Mouse (Mus musculus): ENCODE data around the gene Milr1. TPM values are rescaled to one million over a fixed set of nuclear protein-coding genes. Genes with fewer than 3 reads are reported as not detected.

Gene Milr1
- polyA plus RNA-seq, 1 experiment: not detected

DNA sequence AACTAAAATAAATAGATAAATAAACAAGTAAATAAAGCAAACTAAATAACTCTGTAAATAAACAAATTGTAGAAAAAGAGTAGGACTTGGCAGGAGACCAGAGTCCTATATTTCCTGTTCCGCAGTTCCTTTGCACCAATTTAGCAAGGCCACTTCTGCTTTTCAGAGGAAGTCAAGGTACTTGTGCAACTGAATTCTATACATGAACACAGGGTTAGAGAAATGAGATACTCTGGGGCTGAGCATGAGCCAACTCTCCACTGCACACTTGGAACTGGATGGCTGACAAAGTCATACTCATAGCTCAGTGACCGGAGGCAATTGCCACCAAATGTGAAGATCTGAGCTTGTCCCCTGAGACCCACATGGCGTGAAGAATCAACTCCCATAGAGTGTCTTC lies 8.0 kb downstream of the Milr1 start:
- no peak for TF ChIP-seq GATA1 (IDR thresholded peaks at IDR 0.05; ENCODE audit: low read length)

DNA sequence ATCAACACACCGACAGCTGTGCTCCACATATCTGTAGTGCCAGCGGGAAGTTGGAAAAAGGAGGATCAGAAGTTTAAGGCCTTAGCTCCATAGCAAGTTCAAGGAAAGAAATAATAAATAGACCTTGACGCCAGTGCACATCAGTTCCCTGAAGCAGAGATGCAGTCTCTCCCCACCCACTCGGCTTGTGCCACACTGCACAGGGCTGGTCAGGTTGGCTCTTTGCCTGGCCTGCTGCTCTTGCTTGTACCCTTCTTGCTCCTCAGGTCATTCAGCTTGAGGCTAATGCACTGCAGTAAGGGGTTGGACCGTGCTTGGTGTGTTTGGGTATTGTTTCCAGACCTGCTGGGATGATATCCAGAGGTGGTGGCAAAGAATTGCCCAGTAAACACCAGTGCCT lies 9.5 kb downstream of the Milr1 start:
- no peak for TF ChIP-seq GATA1 (IDR thresholded peaks at IDR 0.05; ENCODE audit: low read length)

- no peak for TF ChIP-seq GATA1 (IDR thresholded peaks at IDR 0.05; ENCODE audit: low read length)
These were observed 11.2 kb downstream of the Milr1 start for GRCm38 (mm10) chr11:106762139-106762799.

GRCm38 (mm10) chr11:106762800-106763185 lies 11.8 kb downstream of the Milr1 start:
- no peak for TF ChIP-seq GATA1 (IDR thresholded peaks at IDR 0.05; ENCODE audit: low read length)

- TF ChIP-seq GATA1 (IDR thresholded peaks at IDR 0.05; ENCODE audit: low read length): no peak
These were observed 15.7 kb downstream of the Milr1 start for GRCm38 (mm10) chr11:106766611-106767162.

- TF ChIP-seq GATA1 (IDR thresholded peaks at IDR 0.05; ENCODE audit: low read length): no peak
These were observed 16.5 kb downstream of the Milr1 start for GRCm38 (mm10) chr11:106767516-106767915.

- TF ChIP-seq GATA1 (IDR thresholded peaks at IDR 0.05; ENCODE audit: low read length): no peak
These were observed 19.4 kb downstream of the Milr1 start for GRCm38 (mm10) chr11:106770195-106770974.

GRCm38 (mm10) chr11:106773061-106773460 lies 22.0 kb downstream of the Milr1 start:
- no peak for TF ChIP-seq GATA1 (IDR thresholded peaks at IDR 0.05; ENCODE audit: low read length)

DNA sequence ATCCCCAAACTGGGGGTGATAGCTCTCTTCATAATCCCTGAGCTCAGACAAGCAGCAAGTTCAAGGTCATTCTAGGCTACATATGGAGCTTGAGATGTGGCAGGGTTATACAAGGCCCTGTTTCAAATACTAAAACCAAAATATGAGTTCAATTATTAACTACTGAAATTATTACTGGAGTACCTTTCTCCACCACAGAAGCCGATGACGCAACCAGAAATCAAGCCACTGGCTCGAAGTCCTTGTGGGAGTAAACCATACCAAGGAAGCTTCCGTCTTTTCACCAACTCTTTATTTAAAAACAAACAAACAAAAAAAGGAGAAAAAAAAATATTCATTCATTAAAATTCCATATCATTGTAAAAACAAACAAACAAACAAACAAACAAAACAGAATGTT lies 25.9 kb downstream of the Milr1 start:
- no peak for TF ChIP-seq GATA1 (IDR thresholded peaks at IDR 0.05; ENCODE audit: low read length)

DNA sequence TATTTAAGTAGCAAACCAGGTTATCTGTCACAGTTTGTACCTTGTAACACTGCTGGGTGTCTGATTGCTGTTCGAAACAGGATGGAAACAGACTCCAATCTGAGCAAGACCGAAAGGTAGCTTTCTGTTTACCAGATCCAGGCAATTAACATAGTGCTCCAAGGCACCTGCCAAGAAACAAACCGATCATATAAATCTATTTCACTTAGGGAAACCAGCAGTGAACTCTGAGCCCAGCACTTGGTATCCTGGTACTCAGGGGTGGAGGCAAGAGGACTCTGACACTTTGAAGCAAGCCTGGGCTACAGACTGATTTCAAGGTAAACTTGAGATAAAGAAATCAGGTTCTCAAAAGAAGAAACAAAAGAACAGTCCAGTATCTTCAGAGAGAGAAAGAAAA lies 26.4 kb downstream of the Milr1 start:
- no peak for TF ChIP-seq GATA1 (IDR thresholded peaks at IDR 0.05; ENCODE audit: low read length)

- TF ChIP-seq GATA1 (IDR thresholded peaks at IDR 0.05; ENCODE audit: low read length): no peak
These were observed 27.1 kb downstream of the Milr1 start for GRCm38 (mm10) chr11:106778132-106778531.

DNA sequence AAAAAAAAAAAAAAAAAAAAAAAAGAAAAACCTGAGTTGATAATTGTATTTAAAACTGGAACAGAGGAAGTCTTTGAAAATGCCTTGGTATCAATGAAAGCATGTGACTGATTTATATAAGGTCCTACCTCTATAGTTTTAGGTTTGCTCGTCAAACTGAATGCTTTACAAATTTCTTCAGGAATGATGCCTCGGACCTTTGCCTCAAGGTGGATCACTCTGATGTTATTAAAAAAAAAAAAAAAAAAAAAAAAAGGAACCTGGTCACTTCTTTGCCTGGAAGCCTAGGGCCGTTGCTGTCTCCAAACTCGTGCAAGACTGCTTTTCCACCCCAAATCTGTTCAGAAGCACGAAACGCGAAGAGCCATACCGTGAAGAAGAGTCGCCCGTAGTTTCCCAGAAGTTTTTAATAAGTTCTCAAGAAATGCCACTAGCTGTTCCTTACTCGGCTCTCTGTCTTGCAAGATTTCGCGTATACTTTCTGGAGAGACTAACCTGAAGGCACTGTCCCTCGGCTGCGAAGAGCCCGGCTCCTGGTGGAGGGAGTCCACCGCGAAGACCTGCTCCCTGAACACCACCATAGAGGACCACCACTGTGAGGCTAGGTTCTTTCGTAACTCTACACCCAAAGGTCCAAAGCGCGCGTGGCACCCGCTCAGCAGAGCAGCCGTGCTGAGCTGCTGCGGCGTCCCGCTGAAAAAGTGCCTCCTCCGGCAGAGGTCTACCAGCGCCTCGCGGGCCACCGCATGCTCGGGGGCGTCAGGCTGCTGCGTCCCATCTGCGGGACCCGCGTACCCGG lies 27.8 kb downstream of the Milr1 start:
- TF ChIP-seq GATA1 (IDR thresholded peaks at IDR 0.05; ENCODE audit: low read length): no peak

DNA sequence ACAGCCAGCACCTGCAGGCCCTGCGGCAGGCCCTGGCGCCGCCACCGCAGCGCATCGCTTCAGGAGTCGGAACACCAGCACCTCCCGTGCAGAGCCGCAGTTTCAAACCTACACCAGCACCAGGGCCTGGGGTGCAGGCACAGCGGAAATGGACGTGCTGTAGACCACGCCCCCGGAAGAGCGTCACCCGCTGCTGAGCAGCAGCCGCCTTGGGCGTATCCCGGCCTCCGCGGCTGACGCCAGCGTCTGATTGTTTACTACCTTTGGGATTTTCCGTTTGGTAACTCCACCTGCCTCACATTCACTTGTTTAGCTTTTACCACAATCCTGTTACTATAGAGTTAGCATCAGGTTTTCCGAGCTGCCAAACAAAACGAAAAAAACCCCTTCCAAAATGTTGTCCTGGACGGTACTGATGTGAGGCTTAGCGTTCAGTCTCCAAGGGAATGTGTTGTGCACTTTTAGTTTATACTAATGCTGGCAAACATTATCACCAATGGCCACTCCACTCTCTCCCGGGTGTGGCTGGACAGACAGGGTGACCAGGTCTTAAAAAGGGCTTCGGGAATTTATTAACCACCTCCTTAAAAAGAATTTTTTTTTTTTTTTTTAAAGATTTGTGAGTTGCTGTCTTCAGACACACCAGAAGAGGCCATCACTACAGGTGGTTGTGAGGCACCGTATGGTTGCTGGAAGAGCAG lies 28.5 kb downstream of the Milr1 start, which contains the start of gene Polg2:
Polg2 (minus strand) TSS at position 150 of the 701 bp plus-strand sequence.
- no peak for TF ChIP-seq GATA1 (IDR thresholded peaks at IDR 0.05; ENCODE audit: low read length)

DNA sequence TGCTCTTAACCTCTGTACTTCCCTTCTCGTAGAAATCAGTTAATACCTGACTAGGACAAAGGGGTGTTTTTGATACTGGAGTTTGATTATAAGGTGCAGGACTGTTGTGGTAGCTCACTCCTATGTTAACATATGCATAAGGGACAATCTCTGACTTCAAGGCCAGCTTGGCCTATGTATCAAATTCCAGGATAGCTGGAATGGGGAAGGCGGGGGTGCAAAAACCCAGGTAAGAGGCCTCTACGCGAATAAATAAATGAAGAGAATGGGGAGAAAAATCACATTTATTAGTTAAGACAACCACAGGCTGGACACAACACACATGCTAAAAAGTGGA lies 29.0 kb downstream of the Milr1 start:
- no peak for TF ChIP-seq GATA1 (IDR thresholded peaks at IDR 0.05; ENCODE audit: low read length)

- no peak for TF ChIP-seq GATA1 (IDR thresholded peaks at IDR 0.05; ENCODE audit: low read length)
These were observed 29.7 kb downstream of the Milr1 start for GRCm38 (mm10) chr11:106780590-106781220.
